Mouse (Mus musculus) C2C12 (cell line): ENCODE measurements around the gene Gm20696. TPM values are rescaled to one million over a fixed set of nuclear protein-coding genes. Genes with fewer than 3 reads are reported as not detected.

Source experiments
- H3K27me3 ChIP-seq: one replicate; pipeline ENCODE4 v1.6.1; 2011; ENCODE audit not compliant: control insufficient read depth, insufficient read depth, insufficient read length
- H3K36me3 ChIP-seq: one replicate; pipeline ENCODE4 v1.6.1; 2011; ENCODE audit not compliant: control insufficient read depth, insufficient read depth
- H3K4me3 ChIP-seq: one replicate; pipeline ENCODE4 v1.5.1; 2011; ENCODE audit warnings: mild to moderate bottlenecking, control low read depth; ENCODE audit not compliant: poor library complexity, insufficient read depth, severe bottlenecking
- H3K79me2 ChIP-seq: one replicate; pipeline ENCODE4 v1.6.1; 2011; ENCODE audit not compliant: control insufficient read depth, insufficient read depth
- H3K79me3 ChIP-seq: one replicate; pipeline ENCODE4 v1.6.1; 2011; ENCODE audit warnings: low read depth, control low read depth
- H3ac ChIP-seq: one replicate; pipeline ENCODE3; 2011; ENCODE audit warnings: low read depth; ENCODE audit not compliant: control insufficient read depth, insufficient read length
- CEBPB ChIP-seq: IDR thresholded peaks from one replicate; pipeline ENCODE4 v1.6.1; 2011; ENCODE audit warnings: low read depth, mild to moderate bottlenecking, control low read depth, moderate library complexity
- CTCF ChIP-seq: IDR thresholded peaks from one replicate; pipeline ENCODE4 v1.5.1; 2011; ENCODE audit not compliant: control insufficient read depth, insufficient read depth, insufficient read length
- FOSL1 ChIP-seq: IDR thresholded peaks from one replicate; pipeline ENCODE4 v1.8.0; 2011; ENCODE audit warnings: mild to moderate bottlenecking, low read length; ENCODE audit not compliant: poor library complexity, insufficient read depth, severe bottlenecking
- MAX ChIP-seq: IDR thresholded peaks from one replicate; pipeline ENCODE4 v1.6.1; 2011; ENCODE audit warnings: mild to moderate bottlenecking, control low read depth
- MYOD1 ChIP-seq: IDR thresholded peaks from one replicate; pipeline ENCODE4 v1.6.1; 2011; ENCODE audit warnings: low read depth; ENCODE audit not compliant: control insufficient read depth, insufficient read length
- MYOG ChIP-seq: IDR thresholded peaks from one replicate; pipeline ENCODE4 v1.6.1; 2011; ENCODE audit not compliant: control insufficient read depth, insufficient read length; ENCODE audit errors: extremely low read depth
- USF1 ChIP-seq: IDR thresholded peaks from one replicate; pipeline ENCODE4 v1.6.1; 2011; ENCODE audit warnings: low read depth, mild to moderate bottlenecking, control low read depth, moderate library complexity
- polyA plus RNA-seq: library from polyadenylated mRNA; unstranded; fragments of >200 nt; fragmentation: generic; extraction: Trizol; gene quantifications from one replicate; pipeline ENCODE4 v1.2.1, GENCODE M21; 2012; ENCODE audit warnings: missing spikeins

The Gm20696 gene
- polyA plus RNA-seq, 1 experiment = 0.20 TPM

GRCm38 (mm10) chr6:99388023-99388422 is 278.6 kb downstream of the Gm20696 start:
- H3K4me3 ChIP-seq = no peak overlapping the region
- no peaks in the 10 kb centered on the region for H3K79me2 ChIP-seq
- H3ac ChIP-seq = no peak overlapping the region
- no peak for TF ChIP-seq CTCF
- TF ChIP-seq MYOD1 = no peak
- no peak for TF ChIP-seq MAX
- TF ChIP-seq FOSL1 = no peak
- TF ChIP-seq CEBPB = no peak
- no peak for TF ChIP-seq USF1
- no peak for TF ChIP-seq MYOG
- no peaks in the 10 kb centered on the region for H3K36me3 ChIP-seq
- H3K27me3 ChIP-seq = no peaks in the 10 kb centered on the region
- H3K79me3 ChIP-seq = no peaks in the 10 kb centered on the region

DNA sequence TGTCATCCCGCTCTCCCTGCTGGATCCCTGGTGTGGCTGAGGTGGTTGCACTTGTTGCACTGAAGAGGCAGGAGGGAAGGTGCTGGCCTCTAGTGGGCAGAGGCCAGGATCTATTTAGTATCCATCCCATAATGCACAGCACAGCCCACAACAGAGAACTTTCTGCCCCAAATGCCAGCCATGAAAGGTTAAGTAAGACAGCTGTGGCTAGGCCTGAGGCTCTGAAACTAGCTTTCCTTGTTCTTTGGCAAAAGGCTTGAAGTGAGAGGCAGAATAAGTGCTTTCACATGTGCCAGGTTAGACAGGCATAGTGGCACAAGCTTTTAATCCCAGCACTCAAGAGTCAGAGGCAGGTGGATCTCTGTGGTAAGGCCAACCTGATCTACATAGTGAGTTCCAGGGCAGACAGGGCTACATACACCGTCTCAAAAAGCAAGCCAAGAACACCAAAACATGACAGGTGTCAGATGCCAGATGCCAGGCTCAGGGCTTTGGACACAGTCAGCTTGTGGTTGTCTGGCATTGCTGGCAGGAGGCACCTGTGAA is 281.5 kb downstream of the Gm20696 start:
- H3ac ChIP-seq = no peak overlapping the region
- TF ChIP-seq CTCF = peak; percentile 36
- no peak for TF ChIP-seq MYOD1
- no peaks in the 10 kb centered on the region for H3K27me3 ChIP-seq
- no peaks in the 10 kb centered on the region for H3K36me3 ChIP-seq
- H3K4me3 ChIP-seq = no peak overlapping the region
- no peaks in the 10 kb centered on the region for H3K79me3 ChIP-seq
- no peaks in the 10 kb centered on the region for H3K79me2 ChIP-seq

- no peaks in the 10 kb centered on the region for H3K36me3 ChIP-seq
- no peaks in the 10 kb centered on the region for H3K79me2 ChIP-seq
- H3K27me3 ChIP-seq = no peaks in the 10 kb centered on the region
- no peak overlapping the region for H3K4me3 ChIP-seq
- no peaks in the 10 kb centered on the region for H3K79me3 ChIP-seq
- no peak for TF ChIP-seq MYOD1
- no peak for TF ChIP-seq CEBPB
- TF ChIP-seq MYOG = no peak
- no peak for TF ChIP-seq MAX
- no peak for TF ChIP-seq USF1
- TF ChIP-seq FOSL1 = no peak
- H3ac ChIP-seq = no peak overlapping the region
These were observed 282.6 kb downstream of the Gm20696 start for GRCm38 (mm10) chr6:99383846-99384472.

GRCm38 (mm10) chr6:99380146-99380545 is 286.5 kb downstream of the Gm20696 start:
- Histone ChIP-seq H3K79me3 (no peaks in the 10 kb centered on the region), H3K27me3 (no peaks in the 10 kb centered on the region), H3K79me2 (no peaks in the 10 kb centered on the region), H3K4me3 (no peak overlapping the region), H3ac (no peak overlapping the region), H3K36me3 (no peaks in the 10 kb centered on the region)
- TF ChIP-seq CTCF (no peak), MYOG (no peak), CEBPB (no peak), USF1 (no peak), FOSL1 (no peak), MAX (no peak), MYOD1 (no peak)

DNA sequence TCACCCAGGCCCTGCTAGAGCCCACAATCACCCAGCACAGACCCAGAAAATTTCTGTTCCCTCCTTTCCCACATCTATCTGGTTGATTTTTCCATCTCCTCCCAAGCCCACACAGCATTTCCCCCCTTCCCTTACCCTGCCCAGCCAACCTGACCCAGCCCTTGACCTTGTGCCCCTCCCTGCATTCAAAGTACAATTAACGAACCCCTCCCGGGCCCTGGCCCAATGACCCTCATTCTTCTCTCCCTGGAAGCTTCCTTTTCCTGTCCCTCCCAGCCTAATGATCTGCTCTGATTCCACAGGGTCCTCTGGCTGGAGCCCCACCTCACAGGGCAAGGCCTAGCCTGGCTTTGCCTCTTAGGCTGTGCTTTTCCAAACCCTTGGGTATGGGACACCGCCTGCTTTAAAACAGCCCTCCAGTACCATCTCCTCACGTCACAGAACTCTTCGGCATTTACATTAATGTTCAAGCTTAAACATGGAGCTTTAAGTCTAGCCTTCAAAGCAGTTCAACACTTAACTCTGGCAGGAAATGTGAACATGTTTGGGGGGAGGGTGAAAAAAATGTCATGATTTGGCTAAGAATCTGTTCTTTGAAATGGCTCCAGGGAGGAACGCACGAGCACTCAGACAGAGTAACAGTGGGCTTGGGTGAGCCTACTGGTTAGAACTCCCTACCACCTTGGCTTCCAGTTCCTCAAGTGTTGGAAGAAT is 287.4 kb downstream of the Gm20696 start:
- Histone ChIP-seq H3ac (no peak overlapping the region), H3K4me3 (no peak overlapping the region), H3K27me3 (no peaks in the 10 kb centered on the region), H3K79me3 (no peaks in the 10 kb centered on the region), H3K36me3 (no peaks in the 10 kb centered on the region), H3K79me2 (no peaks in the 10 kb centered on the region)
- TF ChIP-seq USF1 (no peak), CEBPB (no peak), CTCF (no peak), FOSL1 (no peak), MYOD1 (no peak), MYOG (no peak), MAX (no peak)

DNA sequence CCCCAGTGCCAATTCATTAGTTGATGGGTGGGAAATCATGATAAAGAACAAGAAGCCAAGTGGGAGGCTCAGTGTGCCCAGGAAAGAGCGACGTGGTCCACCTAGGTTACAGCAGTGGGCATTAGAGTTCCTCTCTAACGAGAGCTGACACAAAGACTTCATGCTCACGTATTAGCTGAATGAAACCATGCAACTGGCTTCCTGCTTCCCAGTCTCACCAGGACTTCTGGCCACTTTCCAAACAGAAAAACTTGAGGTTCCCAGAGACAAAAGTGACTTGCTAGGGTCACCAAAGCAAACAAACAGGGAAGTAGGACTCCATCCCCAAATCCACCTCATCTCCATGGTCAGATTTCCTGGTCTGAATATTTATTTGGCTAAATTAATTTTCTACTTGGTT is 288.9 kb downstream of the Gm20696 start:
- H3K79me2 ChIP-seq = no peaks in the 10 kb centered on the region
- TF ChIP-seq CTCF (no peak), MYOG (no peak)
- H3K27me3 ChIP-seq = no peaks in the 10 kb centered on the region
- no peaks in the 10 kb centered on the region for H3K36me3 ChIP-seq
- no peaks in the 10 kb centered on the region for H3K79me3 ChIP-seq
- H3K4me3 ChIP-seq = no peak overlapping the region
- H3ac ChIP-seq = no peak overlapping the region
